Mouse (Mus musculus) A20 (cell line): ENCODE results near the gene Samhd1.

Experiments
- DNase-seq: peaks from one replicate; pipeline ENCODE4 v3.0.0-alpha.2; 2011; ENCODE audit warnings: low read depth, low spot score

Gene Samhd1

DNA sequence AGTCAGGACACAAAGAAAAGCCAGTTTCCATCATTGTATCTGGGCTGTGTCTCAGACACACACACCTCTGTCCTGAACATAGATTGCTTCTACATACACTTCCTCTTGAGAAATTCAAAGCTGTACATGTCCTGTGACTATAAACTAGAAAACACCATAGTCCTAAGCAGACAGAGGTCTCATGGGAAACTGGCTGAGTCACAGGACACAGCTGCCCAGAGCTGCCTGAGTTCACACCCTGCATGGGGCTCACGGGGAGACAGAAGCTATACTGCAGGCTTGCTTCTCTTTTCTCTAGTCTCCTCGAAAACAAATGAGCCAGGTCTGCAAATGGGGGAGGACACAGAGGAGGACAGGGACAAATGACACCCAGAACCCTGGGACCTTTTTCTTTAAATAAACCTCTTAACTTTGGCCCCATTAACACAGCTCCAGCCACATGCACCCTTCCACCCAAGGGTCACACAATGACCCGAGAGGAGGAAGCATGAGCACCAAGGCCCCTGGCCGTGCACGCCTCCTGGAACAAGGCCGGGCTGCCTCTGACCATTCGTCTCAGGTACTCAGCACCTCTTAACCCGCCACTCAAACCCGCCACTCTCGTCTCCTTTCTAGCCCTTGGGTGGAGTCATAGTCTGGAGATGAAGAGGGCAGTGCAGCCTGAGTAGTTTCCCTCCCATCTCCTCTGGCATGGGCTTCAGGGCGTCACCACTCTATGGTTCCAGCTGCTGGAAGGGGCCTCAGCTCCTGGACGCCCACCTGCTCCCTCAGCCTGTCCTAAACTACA lies 35.3 kb downstream of the Samhd1 start:
- no peak for DNase-seq

DNA sequence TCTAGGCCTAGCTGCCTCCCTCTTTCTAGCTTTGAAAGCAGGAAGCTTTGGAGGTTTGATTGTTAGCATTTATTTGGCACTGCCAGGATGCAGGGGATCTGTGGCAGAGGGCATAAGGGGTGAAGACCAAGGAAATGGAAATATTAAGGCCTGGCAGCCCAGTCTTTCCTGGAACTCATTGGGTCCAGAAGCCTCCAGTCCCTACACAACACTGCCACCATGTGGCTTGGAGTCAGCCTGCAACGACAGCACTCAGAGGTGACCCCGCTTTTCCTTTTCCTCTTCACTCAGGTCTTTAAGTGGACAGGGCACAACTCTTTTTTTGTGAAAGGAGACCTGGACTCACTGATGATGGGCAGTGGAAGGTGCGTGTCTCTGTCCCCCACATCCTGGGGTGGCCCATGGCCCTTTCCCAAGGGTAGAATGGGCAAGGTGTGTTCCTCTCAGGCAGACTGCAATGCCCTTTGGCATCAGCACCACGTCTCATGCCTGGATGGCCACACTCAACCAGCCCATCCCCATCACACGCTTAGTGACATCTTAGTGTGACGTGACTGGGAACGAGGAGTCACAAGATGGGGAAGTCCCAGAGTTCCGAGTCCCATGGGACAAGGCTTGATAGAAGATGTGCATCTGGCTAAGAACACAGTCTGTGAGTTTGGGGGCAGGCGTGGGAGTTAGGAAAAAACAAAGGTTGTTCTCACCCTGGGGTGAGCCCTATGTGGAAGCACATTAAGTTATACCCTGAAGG lies 39.9 kb downstream of the Samhd1 start:
- DNase-seq: peak; percentile 53

DNA sequence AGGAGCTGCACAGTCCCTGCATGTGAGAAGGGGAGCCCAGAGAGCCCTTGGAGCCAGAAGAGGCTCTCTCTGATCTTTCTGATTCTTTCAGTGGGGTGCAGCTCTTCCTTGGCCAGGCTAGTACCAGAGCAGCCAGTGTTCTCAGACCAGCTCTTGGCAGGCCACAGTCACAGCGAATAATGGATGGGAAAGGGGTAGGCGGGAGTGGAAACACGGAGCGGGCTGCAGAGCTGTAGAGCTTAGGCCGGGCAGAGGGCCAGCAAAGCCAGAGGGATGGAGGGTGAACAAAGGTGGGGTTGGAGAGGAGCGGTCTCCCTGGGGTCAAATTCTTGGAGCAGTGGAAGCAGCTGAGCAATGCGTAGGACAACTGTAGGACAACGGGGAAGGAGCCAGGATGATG lies 43.0 kb downstream of the Samhd1 start:
- no peak for DNase-seq

DNA sequence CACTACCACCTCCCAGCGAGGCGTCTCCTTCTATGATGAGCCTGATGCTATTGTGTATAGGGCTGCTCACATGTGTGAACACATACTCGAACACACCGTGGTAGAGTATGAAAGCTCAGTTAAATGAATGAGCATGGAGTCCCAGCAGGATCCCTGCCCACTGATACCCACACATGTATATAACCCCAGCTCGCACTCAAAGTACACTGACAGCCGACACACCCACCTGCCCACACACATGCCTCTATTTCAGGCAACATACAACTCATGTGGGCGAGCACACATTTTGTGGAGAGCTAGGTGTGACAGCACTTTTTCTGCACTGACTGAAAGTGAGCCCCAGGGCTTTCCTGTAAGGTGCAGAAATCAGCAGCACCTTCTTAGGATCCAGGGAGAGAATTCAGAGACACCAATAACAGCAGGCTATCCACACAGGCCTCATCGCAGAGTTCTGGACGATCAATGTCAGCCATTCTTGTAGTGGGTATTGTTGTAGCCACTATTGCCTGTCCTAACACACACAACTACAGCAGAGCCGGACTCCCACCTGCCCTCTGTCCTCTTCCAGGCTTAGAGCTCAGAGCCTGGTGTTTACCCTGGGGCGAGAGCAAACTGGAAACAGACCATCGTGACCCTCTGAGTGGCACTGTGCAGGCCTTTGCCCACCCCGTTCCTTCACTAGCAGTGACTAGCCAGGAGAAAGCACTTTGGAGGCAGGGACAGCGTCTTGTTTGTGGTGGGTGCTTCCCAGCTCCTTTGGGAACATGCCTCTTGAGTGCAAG lies 47.3 kb downstream of the Samhd1 start:
- DNase-seq: no peak

DNA sequence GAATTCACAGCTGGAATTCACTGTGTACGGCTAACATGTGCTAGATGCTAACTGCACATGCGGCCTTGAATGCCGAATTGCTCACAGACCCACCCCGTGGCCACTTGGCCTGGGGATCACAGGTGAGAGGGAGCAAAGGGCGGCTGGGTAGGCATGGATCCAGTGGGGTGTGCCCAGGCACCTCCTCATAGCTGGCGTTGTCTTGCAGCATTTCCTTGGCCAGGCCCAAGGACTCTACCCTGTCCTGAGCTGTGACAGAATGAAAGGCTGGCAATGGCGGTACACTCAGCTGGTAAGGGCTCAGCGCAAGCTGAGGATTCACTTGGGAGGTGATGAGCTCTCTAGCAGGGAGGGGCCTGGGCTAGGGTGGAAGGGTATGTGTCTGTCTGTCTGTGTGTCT lies 48.3 kb downstream of the Samhd1 start, which contains the start of gene Tldc2:
Gene Tldc2 (plus strand): TSS at position 260 of the 400 bp plus-strand sequence.
- no peak for DNase-seq

DNA sequence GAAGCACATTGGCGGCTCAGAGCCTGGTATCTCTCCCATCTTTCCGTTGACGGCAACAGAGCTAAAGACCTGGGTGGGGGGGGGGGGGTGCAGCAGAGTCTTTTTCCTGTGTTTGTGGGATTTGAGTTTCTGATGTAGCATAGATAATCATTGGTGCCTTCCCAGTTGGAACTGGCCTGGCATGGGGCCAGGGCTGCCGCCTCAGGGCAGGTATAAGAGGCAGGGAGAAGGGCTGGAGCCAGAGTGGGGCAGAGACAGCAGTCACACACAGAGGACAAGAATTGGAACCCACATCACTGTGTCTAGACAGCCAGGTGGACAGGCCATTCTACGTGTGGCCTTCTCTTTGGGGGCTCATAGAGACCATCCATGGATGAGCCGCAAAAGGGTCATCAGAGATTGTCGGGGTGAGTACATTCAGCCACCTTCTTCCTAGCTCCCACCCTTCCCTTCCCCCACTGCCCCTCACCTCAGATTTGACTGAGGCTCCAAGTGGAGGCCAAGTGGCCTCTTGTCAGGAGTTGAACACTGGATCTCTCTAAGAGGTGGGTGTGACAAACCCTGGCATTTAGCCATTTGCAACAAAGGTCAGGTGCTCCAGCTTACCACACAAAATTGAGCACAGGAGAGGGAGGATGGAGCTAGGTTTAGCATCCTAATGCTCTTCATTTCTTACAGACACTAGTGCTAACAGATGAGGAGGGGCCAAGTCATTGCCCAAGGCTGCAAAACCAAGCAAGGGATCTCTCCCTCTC lies 50.1 kb downstream of the Samhd1 start:
- no peak for DNase-seq

DNA sequence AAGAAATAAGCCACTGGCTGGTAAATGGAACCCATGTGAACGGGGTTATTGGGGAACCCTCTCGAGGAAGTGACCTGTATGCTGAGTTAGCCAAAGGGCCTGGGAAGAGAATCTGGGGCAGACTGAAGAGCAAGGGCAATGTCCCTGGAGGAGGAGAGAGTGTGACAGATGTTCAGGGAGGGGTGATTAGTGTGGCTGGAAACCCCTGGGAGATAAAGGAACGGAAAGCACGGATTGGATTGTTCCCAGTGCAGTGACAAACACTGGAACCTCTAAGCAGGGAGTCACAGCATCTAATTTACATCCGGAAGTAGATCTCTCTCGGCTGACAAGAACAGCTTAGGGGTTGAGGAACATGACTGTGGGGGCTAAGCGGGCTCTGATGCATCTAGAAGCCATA lies 53.1 kb downstream of the Samhd1 start:
- DNase-seq: no peak

DNA sequence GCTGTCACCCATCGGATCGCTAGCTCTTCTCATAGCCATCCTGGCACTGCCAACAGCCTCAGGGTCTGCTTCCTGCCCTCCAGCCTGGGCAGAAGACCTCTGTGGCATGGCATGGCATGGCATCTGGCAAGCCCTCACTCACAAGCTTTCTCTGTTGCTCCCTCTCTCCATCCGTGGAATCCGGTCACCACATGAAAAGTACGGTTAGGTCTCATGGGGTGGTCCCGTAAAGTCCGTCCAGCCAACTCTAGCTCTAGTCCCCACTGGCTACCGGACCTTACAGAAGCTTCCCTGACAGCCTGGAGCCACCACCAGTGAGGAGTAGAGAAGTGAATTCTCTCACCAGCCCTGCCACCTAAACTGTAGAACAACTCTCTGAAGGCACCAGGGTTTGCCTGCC lies 53.7 kb downstream of the Samhd1 start:
- no peak for DNase-seq

DNA sequence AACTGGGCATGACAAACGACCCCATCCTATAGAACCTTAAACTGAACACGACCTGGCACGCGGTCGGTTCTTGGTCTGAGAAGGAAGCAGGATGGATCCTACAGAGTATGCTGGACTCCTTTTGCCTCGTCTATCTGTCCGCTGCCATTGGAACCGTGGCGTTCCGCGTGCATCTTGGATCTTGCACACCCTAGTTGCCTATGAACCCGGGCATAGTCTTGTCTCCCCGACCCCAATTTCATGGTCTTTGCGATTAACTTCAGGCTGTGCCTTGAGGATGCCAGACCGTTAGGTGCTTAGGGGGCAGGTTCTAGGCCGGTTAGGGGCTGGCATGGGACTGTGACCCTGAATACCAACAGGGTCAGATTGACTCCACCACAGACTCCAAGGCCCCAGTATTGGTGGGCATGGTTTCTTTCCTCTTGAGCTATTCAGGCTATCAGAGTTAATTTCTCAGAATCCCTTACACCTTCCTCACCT lies 55.3 kb downstream of the Samhd1 start:
- no peak for DNase-seq

DNA sequence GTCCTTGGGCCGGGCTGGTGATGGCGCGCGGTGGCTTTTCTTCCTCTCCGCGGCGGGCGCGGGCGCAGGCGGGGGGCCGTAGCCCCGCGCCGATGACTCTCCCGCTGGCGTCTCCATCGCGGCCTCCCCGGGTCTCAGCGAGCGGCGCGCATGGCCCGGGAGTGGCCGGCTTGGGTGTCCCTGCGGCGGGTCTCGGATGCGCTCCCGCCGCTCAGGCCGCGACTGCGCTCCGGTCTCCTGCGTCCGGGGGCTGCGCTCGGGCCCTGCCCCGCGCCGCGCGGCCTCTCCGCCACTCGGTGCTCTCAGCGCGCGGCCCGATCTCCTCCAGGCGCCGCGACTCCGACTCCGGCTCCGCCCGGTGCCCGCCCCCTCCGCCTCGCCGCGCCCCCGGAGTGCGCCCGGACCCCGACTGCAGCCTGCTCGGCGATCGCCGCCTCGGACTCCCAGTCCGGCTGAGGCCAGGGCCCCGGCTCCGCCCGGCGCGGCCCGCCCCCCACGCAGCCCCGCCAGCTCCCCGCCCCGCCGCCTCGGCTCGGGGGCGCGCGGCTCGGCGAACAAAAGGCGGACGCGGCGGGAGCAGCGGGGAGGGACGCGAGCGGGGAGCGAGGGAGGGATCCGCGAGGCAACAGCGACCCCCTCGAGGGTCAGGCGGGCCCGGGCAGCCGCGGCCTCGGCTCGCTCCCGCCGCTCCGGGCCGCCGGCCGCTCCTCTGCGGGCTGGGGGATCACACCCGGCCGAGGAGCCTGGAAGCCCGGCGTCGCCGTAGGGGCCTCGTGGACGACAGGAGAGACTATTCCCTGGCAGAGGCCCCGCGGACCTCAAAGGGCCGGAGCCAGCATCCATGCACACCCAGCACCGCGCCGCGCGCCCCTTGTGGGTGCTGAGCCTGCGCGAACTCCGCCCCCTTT lies 56.0 kb downstream of the Samhd1 start, which contains the start of gene Soga1:
Gene Soga1 (minus strand): TSS at position 462 of the 908 bp plus-strand sequence.
- DNase-seq: no peak

DNA sequence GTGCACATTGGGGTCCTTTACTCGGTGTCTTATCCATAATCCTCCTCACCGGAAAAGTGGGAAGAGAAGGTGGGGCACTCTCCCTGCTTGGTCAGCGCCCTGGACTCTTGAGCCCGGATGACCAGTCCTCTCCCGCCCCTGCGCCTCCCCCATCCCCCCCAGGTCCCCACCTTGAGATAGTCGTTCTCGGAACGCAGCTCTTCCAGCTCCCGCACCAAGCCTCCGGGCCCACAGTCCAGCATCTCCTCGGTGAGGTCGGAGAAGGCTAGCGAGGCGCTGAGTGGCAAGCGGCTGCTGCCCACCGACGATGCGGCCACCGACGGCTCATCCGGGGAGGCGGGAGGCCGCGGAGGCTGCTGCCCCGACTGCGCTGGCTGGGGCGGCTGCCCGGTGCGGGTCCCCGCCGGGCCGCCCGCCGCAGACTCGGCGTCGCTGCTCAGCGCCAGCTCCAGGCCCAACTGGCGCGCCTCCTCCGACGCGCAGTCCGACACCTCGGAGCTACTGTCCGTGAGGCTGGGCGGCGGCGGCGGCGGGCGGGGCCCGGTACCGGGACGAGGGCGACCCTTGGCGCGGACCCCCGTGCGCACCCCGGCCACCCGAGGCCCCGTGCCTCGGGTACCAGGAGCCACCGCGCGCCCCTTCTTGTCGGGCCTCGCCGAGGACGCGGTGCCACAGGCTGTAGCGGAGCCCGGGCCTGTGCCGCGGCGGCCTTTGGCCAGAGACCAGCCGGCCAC lies 56.8 kb downstream of the Samhd1 start:
- no peak for DNase-seq

DNA sequence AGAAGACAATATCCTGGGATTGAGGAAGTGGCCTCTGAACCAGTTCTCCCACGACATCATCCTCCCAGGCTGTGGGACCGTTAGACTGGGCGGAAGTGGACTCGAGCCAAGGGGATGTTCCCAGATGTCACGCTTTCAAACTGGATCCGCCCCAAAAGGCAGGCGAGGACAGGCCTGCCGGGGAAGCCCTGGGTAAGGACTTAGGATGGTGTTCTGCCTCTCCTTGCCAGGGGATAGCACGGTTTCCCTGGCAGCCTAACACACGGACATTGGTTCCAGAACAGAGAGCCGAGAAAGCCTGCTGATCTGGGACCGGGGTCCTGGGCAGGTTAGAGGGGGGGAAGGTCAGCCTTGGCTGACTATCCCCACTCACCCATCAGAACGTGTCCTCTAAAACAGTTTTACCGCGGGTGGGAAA lies 57.4 kb downstream of the Samhd1 start:
- no peak for DNase-seq

DNA sequence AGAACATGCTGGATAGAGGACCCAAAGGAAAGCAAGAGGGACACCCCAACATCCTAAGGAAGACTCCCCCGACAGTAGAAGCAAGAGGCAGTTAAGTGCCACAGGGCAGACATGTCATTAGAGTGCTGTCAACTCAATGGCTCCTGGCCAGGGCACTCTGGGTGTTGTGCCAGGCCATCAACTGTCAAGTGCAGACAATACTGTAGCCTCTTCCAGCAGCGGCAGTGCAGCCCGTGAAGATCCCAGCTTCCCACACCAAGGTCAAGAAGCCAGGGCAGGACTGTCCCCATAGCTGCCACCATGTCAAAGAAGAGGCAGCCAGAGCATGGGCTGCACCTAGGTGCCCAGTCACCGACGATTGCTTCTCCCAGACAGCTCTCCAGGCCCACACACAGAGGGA lies 57.9 kb downstream of the Samhd1 start:
- no peak for DNase-seq

DNA sequence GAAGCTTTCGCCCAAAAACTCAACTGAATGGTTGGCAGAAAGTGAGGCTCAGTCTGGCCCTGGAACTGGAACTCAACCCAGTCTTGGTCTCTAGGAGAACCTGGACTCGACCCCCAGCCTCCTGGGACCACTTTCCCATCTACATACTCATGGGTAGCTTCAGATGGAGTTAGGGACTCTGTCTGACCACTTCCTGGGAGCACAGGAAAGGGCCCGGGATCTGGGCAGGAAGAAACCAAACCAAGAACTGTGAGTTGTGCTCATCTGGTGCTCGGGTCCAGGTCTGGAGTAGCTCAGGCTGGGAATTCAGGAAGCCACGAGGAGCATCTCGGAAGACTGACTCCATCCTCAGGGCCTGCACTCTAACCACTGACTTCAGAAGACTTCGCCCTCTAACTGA lies 58.5 kb downstream of the Samhd1 start:
- no peak for DNase-seq

DNA sequence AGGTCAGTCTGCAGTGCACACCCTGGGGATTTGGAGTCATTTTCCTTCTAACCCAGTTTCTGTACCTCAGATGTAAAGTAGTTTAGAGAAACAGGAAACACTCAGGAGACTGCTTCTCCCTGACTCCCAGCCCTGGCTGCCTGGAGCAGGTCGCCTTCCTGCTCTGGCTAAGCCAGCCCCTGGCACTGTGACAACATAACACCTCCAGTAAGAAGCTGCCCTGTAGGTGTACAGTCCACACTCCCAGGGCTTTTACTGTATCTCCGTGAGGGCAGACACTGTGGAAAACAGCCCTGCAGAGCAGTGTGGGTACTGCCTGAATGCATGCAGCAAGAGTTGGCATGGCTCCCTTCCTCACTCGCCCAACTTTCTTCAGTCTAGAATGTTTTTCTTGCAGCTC lies 59.4 kb downstream of the Samhd1 start:
- DNase-seq: no peak

DNA sequence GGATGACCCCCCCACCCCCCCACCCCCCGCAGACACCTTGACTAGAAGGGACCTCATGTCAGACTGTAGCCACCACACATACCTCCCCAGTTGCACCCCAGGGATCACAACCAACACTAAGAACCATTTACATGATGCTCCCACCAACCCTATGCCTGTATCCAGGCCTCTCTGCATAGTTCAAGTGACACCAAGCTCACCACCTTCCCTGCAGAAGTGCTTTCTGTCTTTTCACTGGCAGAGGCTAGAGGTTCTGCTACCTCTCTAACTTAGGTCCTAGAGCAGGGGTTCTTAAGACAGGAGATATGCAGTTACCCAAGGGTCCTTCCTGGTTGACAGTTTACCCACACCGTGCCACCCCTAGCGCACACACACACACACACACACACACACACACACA lies 59.8 kb downstream of the Samhd1 start:
- no peak for DNase-seq

DNA sequence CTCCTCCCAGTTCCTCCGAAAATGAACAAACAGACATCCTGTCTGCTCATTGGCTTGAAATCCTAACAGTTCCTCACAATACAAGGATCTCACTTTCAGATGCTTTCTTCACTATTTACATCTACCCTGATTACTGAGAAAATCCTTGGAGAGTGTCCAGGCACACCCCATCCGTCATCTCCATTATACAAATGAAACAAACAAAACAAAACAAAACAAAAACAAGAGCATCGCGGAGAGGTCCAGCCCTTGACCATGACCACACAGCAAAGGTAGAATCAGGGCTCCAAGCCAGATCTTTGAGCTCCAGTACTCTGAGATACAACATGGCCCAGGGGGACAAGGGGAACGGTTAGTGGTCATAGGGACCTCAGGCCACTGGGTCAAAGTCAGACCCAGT lies 60.3 kb downstream of the Samhd1 start:
- no peak for DNase-seq

DNA sequence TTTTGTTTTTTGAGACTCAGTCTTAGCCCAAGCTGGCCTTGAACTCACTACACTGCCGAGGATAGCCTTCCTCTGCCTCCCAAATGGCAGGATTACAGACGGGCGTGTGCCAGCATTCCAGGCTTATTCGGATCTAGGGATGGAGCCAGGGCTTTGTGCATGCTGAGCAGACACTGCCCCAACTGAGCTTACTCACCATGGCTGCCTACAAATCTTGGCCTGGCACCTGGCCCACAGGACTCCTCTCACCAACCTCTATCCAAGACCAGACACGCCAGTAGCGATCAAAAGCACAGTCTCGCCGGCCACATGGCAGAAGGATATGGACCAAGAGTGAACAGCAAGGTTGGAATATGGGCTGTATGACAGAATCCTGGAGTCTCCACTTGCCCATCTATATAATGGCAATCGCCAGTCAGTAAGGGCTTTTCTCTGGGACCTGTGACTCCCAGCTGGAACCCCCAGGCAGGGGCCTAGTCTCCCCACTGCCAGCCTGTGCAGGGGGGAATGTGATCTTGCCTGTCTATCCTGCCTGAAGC lies 60.8 kb downstream of the Samhd1 start:
- DNase-seq: no peak

DNA sequence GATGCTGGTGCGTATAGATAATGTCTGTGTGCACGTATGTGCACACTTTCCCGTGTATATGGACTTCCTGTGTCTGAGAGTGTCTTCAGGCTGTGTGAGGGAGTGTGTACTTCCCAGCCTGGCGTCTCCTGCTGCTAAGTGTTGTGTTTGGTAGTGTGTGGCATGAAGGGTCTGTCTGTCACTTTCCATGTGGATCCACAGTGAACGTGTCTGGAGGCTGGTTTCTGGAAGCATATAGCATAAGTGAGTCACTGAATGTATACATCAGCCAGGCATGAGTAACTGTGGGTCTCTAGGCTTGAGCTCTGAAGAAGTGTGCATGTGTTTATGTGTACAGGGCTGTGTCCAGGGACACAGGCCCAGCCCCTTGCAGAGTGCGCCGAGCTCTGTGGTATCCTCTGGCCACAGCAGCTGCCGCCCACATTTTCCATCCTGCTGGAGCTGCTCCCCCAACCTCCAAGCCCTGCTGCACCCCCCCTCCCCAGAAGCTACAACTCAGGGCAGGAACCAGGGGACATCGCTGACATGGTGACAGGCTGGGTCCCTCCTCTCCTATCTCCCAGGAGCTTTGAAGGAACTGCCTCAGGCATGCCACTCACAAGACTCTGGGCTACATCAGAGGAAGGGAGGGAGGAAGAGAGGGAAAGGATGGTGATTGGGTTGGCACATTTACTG lies 61.5 kb downstream of the Samhd1 start:
- no peak for DNase-seq
